Mouse (Mus musculus): Measurements from ENCODE around the gene Atp5mpl.

DNA sequence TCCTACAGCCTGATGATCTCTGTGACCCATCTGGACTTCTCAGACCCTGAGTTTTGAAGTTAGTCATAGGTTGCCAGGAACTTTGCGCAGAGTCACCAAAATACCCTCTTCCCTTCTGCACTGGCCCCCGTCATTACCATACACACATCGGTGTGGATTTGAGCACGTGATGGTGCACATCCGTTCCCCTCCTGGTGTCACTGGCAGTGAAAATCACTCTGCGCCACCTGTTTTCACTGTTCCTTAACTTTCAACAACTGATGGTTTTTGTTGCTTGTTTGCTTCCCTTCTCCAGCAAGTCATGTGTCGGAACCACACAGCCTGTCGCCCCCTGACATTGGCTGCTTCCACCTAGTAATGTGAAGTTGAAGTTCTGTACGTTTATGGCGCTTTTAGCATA lies 5.7 kb upstream of the Atp5mpl start:
- TF ChIP-seq EP300 (IDR thresholded peaks at IDR 0.05; ENCODE audit: low read depth) (no peak), CTCF (IDR thresholded peaks at IDR 0.05; ENCODE audit: low read depth) (no peak)
